Mouse (Mus musculus): Measurements from ENCODE around the gene Ankdd1a.

Gene Ankdd1a

DNA sequence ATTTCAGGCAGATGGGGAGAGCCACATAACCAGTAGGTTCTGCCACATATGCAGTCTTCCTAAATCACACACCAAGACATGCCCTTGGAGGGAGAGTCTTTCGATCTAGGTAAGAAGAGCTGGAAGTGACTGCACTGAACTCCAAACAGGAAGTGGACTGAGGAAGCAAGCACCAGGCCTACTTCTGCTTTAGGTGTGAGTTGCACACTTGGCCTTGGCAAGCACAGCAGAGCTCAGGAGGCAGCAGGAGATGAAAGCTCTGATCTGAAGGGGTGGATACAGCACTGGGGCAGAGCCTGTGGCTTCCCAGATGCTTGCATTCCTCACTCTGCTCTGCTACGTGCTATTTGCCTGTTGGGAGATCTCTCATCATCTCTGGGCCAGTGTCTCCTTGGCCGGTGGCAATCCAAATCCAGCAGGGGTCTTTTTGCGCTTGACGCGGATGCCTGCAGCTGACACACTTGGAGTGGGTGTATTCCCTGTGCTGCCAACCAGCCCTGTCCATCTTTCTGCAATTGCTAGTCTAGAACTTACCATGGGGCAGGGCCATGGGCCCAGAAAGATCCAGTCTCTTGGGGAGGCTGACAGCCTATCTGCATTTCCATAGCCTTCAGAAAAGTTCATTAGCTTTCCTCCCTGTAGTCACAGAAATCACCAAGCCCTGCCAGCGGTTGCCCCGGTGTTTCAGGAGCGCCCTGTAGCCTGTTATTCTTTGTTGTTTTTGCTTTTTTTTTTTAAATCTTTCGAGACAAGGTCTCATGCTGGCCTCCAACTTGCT is 25.8 kb upstream of the Ankdd1a start:
- no peak for DNase-seq (ENCODE audit: low spot score in 2 of 2)

DNA sequence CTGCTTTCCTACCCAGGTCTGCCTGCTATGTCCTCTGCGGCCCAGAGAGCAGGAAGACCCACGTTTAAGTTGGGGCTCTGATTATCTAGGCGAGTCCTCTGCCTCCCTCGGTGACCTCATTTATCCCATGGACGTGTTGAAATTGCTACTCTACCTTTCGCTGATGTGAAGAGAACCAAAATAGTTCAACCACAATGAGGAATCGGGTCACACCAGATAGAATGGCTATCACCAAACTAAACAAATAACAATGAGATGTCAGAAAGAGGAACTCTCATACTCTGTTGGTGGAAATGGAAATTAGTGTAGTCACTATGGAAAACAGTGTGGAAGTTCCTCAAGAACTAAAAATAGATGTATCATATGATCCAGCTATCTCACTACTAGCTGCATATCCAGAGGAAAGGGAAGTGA is 22.1 kb upstream of the Ankdd1a start:
- DNase-seq (ENCODE audit: low spot score in 2 of 2) = peak in 1 of 2 experiments; percentile 65

DNA sequence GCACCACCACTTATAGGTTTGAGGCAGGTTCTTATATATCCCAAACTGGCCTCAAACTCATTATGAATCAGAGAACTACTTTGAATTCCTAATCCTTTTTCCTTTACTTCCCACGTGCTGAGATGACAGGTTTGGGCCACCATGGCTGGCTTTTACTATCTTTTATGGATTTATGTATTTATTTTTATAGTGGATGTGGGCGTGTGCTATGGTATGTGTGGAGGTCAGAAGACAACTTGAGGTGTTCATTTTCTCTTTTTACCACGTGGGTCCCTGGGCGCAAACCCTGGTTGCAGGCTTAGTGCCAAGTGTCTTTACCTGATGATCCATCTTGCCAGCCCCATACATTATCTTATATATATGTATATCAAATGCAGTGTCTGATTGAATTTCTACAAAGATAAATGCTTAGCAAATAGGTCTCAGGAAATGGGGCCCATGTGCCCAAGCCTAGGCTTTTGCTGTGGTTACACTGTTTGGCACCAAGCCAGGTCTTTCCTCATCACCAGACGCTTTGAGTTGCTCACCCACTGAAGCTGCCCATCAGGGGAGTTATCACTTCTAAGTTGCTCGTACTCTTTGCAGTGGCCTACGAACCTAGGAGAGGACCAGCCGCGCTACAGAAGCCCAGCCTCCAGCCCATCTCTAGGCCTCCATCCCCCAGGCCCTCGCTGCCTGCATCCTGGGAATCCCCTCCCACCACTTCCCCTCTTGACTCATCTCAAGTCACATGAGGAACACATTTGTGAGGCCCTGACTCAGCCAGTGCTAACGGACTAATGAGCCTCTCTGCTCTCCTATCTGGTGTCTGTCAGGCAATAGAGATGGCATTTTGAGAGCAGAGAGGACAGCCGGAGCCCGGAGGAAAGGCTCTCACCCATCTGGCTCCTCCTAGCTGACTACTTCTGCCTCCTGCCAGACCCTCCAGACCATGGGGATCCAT is 21.4 kb upstream of the Ankdd1a start:
- DNase-seq (ENCODE audit: low spot score in 2 of 2) = peak; percentile 72 to 79

DNA sequence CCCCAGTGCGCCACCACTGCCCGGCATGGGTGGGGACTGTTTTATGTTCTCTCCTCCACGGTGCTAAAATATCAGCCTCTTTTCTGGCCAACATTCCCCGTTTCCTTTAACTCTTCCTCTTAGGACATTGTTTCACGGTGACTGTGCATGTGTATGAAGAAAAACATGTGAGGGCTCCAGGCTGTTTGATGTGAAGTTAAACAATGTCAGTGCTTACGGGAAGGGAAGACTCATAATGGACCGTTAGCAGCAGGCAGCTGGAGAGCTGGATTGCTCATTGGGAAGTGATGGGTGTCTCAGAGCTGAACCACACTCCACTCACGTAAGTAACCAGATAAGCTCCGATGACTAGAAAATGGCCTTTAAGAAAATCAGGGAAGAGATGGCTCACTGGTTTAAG is 19.7 kb upstream of the Ankdd1a start:
- no peak for DNase-seq (ENCODE audit: low spot score in 2 of 2)

DNA sequence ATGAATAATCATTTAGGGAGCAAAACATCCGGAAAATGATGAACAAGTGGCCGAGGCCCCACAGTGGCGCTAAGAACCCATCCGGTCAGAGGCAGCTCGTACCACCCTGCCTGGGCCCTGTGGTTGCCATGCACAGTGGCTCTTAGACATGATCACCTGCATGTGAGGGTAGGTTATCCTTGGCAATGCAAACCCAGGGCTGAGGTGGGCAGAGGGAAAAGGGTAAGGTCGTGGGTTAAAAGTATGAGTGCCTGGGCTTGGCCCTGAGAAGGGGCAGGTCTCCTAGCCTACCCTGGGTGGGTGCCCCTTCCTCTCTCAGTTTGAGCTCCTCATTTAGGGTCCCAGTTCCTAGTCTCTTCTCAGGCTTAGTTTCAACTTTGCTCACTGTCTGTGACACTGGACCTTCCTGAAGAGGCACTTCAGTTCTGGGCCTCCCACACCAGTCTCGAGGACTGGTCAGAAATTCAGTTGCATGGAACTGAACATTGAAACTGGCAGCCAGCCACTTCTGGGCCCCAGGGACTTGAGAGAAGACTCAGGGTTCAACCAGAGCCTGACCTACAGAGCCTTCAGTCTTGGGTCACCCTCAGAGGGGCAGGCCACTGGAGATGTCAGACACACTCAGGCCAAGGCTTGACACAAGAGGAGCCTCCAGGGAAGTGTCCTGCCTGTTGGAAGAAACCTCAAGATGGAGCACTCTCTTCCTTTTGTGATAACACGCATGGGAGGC is 18.1 kb upstream of the Ankdd1a start:
- DNase-seq (ENCODE audit: low spot score in 2 of 2) = no peak

DNA sequence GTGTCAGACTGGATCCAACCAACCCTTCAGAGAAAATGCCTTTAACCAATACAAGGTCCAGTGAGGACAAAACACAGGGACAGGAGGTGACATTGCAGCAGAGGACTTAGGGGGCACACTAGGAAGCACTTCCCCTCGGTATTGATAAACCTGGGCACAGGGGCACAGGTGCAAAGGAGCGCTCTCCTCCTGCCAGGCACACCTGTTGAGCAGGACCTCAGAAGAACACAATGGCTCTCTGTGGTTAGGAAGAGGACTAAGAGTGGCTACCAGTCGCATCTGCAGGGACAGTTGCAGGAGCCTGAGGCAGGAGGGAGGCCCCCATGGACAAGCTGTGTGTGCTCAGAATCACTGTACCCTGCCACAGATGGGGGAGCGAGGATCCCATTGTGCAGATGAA is 16.5 kb upstream of the Ankdd1a start:
- no peak for DNase-seq (ENCODE audit: low spot score in 2 of 2)

DNA sequence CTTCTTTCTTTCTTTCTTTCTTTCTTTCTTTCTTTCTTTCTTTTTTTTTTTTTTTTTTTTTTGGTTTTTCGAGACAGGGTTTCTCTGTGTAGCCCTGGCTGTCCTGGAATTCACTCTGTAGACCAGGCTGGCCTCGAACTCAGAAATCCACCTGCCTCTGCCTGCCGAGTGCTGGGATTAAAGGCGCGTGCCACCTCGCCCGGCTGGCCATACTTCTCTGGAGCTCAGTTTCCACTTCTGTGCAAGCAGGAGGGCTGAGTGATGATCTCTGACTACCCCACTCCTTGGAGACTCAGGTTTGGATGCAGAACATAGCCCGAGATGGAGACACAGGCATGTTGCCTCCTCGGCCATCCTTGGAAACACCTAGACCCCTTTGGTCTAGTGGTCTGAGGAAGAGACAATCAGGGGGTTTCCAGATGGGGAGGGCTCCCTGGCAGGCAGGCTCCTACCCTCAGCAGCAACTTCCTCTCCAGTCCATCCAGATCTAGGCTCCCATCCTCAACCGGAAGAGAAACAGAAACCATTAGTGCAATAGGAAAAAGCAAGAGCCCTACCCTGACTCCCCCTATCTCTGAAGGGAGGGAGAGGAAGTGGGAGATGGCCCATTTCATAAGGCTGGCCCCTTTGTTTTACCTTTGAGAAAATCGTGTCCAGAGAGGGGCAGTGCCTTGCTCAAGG is 15.9 kb upstream of the Ankdd1a start:
- DNase-seq (ENCODE audit: low spot score in 2 of 2) = peak in 1 of 2 experiments; percentile 72

DNA sequence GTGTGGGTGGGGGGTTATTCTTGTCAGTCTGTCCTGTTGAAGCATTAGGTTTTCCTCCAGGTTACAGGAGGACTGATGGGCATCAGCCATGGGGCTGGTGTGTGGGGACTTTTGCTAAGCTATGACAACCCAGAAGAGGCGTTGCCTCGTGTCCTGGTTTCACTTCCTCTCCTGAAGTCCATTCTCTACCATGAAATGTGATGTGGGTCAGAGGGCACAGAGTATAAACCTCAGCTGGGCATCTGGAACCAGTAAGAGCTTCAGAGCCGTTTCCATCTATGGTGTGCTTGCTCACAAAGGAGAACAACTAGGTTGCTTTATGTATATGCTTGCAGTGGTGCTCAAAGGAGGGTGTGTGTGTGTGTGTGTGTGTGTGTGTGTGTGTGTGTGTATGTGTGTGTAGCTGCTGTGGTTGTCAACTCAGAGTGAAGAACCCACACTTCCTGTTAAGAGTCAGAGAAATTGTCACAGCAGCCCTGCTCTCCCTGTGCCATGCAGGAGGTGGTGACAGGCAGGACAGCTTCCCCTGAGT is 15.3 kb upstream of the Ankdd1a start:
- DNase-seq (ENCODE audit: low spot score in 2 of 2) = peak; percentile 50 to 69

DNA sequence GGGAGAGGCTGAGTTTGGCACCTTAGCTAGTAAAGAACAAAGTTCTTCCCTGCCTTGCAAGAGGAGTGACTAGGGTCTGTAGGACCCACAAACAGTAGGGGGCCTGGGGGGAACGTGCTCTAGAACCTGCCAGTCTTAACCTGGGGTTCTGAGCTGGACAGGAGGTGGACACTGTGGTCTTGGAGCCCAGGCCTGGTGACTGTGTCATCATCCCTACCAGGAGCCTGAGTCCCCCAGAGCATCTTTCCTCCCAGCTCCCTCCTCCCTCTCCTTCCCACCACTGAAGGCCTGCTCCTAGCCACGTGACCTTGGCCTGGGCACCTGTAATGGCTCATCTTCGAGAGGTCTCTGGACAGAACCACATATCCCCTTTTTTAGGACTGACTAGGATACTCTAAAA is 14.1 kb upstream of the Ankdd1a start:
- DNase-seq (ENCODE audit: low spot score in 2 of 2) = no peak

DNA sequence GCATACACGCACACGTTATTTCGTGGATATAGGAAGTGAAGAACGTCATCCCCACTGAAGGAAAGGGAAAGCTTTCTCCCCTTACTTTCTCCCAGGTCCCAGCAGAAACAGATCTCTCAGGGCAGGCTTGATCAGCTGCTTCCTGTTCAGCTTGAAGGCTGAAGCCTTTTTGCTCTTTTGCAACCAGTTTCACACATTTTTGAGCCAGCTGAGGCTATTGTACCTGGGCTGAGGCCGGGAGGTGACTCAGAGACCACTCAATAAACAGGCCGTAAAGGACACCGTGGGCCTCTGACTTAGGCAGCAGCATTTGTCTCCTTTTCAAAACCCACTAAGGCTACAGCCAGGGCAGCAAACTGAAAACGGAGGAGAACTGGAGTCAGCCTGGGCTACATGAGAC is 13.0 kb upstream of the Ankdd1a start:
- no peak for DNase-seq (ENCODE audit: low spot score in 2 of 2)

DNA sequence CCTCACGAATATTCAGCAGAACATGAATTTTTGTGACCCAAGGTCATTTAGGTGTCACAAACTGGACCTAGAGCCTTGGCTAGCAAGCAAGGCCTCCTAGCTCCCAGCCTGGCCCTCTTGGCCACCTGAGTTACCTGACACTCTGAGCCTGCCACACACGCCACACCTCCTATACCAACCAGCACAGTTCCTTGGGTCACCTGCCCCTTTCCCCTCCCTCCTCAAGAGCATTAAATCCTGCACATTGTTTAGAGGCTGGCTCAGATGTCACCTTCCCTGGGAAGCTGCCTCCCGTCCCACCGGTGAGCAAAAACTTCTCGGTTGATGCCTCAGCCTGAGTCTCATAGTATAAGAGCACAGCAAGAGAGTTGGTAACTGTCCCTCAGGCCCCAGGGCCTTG is 11.3 kb upstream of the Ankdd1a start:
- no peak for DNase-seq (ENCODE audit: low spot score in 2 of 2)

DNA sequence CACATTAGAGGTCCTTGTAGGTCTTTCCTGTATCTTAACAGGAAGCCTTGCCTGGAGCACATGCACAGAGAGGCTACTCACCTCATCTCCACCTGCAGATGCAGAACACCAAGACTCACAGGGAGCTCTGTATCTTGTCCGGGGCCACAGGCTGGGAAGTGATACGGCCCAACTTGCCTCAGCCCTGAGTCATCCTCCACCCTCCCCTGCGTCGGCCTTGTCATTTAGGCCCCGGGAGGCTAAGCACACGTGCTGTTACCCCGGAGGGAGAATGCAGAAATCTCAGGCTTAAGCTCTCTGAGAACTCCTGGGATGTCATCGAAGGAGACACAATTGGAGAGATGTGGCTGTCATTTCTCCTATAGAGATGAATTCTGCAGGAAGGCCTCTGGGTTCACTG is 9.7 kb upstream of the Ankdd1a start:
- DNase-seq (ENCODE audit: low spot score in 2 of 2) = no peak

DNA sequence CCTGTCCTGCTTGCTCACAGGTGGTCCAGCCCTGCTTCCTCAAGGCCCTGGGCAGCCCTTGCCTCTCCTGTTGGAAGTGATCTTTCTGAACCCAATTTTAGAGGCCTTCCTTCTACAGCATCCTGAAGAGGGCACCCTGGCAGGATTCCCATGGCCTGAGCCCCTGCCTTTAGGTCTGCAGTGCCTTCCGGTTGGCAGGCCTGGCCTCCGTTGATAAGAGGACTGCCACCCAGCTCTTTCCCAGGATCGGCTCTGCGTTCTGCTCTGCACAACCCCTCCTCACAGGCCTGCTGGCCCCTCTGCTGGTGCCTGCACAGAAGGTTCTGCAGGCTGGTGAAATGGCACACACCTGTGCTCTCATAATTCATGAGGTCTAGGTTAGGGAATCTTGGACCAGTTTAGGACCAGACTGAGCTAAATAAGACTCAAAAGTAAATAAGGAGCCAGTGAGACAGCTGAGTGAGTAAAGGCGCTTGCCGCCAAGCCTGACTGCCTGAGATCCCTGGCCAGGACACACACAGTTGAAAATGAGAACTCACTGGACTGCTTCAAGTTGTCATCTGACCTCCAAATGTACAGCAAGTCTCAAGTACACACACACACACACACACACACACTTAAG is 8.5 kb upstream of the Ankdd1a start:
- no peak for DNase-seq (ENCODE audit: low spot score in 2 of 2)

DNA sequence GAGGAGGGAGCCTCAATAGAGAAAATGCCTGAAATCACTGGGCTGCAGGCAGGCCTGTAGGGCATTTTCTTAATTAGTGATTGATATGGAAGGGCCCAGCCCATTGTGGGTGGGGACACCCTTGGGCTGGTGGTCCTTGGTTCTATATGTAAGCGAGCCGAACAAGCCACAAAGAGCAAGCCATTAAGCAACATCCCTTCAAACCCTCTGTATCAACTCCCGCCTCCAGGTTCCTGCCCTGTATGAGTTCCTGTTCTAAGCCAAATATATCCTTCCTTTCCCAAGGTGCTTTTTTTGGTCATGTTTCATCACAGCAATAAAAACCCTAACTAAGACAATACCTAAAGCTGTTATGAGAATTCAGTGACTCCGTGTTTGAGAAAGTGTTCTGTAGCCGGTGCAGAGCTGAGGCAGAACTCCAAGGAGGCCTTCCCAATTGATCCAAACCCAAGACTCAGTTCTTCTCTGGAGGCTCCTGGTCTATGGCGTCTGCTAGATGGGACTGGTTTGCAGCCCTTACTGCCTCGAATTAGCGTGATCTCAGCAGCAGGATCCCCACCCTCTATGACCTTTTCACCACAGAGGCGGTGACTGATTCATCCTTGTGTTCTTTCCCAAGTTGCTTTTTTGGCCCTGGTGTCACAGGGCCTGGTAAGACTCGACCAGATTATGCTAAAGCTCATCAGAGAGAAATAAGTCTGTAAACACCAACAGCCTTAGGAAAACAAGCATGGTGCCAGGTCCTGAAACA is 5.6 kb upstream of the Ankdd1a start:
- DNase-seq (ENCODE audit: low spot score in 2 of 2) = peak in 1 of 2 experiments; percentile 51

DNA sequence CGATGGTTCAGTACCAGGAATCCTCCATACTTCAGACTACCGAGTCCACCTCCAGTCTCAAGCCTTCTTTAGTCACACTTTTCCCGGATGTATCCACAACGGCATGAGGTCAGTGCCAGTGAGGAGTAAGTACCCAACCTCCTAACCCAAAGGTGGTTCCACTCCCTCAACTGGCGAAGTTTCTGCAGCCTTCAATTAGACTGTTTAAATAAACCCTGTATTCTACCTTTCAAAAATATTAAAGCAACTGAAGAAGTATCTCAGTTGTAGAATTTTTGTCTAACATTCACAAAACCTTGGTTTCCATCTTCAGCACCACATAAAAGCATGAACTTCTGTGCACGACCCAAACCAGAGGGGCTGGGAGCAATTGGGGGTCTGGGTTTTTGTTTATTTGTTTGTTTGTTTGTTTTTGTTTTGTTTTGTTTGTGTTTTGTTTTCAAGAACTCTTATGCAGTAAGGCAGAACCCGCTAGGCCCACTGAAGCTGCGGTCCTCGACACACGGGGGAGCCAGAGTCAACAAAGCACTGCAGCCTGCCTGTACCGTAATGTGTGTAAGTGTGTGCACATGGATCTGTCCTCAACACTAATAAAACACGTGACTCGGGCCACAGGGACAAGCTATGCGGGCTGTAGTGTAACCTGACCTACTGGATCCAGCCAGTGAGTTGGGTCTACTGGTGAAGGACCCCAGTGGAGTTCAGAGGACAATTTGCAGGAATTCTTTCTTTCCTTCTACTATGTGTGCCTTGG is 3.8 kb upstream of the Ankdd1a start:
- DNase-seq (ENCODE audit: low spot score in 2 of 2) = peak; percentile 74 to 81

DNA sequence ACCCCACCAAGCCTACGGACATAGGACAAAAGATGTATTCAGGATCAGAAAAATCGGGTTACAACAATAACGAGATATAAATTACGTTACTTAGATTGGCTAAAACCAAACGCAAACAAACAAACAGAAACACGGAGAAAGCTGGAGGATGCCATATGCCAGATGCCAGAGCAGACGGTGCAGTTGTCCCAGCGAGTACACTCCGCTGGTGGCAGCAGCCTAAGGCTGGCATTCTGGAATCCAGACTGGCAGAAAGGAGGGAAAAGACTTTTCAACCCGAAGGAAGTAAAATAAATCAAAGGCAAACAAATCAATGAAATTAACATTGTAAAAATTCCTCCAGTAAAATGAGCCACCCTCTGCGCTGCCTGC is 498 bp upstream of the Ankdd1a start:
- no peak for DNase-seq (ENCODE audit: low spot score in 2 of 2)

DNA sequence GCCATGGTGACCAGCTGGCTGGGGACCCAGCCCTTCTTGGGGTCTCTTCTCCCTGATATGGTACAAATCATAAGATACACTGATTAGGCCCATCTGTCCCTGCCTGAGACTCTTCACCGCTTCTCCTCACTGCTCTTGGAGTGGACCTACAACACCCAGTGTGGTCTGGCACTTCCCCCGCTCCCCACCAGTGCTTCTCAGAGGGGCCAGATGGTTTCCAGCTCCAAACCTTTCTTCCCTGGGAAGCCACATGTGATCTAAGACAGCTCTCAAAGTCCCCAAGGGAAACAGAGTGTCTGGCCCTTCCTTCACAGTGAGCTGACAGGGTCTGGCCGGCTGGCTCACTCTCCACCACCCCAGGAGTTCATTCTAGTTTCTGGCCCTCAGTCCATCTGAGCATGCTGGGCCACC is 5.1 kb downstream of the Ankdd1a start:
- no peak for DNase-seq (ENCODE audit: low spot score in 2 of 2)

DNA sequence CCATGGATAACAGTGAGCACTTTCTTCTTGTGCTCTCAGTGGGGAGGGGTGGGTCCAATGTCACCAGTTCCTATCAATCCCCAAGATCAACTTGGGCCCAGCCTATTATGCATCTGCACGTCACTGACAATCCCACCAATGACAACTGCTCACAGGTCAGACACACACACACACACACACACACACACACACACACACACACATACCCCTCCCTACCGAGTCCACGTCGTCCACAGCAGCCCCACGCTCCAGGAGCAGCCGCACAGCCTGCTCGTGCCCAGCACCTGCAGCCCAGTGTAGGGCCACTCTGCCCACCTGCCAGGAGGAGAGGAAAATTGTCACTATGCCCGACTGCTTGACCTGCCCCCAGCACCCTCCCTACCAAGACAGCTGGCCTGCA is 5.6 kb downstream of the Ankdd1a start:
- DNase-seq (ENCODE audit: low spot score in 2 of 2) = no peak

DNA sequence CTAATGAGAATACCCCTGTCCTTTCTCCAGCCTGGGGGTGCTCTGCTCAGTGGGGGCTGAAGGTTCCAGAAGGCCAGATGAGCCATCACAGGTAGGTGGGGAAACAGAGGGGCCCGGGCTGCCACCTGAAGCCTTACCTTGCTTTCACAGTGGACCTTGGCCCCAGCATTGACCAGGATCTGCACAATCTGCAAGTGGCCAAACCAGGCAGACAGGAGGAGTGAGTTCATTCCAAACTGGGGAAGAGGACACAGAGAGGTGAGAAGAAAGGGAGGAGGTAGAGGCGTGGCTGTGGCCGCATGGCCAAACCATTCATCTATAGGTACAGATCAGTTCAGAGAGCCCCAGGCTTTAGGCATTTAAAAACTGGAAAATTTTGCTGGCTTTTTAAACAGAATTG is 7.5 kb downstream of the Ankdd1a start:
- DNase-seq (ENCODE audit: low spot score in 2 of 2) = no peak

DNA sequence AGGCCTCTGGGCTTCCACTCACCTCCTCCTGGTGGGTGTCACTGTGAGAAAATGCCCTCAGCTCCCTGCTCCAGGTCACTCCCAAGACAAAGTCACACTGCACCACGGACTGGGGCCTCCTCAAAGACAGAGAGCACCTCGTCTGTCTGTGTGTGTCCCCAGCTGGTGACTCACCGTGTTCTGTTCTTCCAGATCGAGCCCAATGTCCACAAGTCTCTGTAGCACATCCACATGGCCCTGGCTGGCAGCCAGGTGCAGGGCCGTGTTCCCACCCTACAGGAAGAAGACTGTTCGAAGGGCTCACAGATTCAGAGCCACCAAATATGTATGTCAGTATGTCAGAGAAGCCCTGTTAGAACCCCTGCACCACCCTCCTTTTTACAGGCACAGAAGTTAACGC is 11.5 kb downstream of the Ankdd1a start:
- no peak for DNase-seq (ENCODE audit: low spot score in 2 of 2)

Measured in heart, adult 9 months (tissue).